Mouse (Mus musculus): ENCODE data around the gene Daam2. TPM values are rescaled to one million over a fixed set of nuclear protein-coding genes. Genes with fewer than 3 reads are reported as not detected.
"Not testable (repeated sequence)": the region's sequence is repeated elsewhere in the genome, so short reads cannot be mapped to it uniquely, and the experiment has no call there.

Daam2 gene
- polyA plus RNA-seq, 1 experiment = 1.5 TPM

DNA sequence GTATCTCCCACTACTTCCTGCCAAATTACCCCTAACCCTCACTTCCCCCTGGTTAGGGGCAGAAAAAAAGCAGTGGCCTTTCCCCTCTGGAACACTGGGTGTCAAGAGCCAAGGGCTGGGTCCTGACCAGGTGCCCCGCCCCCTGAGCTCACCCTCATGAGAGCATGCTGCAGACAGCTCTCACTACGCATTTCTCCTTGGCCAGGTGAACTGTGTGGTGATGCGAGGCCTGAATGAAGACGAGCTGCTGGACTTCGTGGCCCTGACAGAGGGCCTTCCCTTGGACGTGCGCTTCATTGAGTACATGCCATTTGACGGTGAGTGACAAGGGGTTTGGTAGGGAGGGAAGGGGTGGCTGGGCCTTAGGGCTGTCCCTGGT, 114.9 kb downstream of the Daam2 start:
- no peaks in the 10 kb centered on the region for H3K27me3 ChIP-seq (ENCODE audit: control insufficient read depth, insufficient read depth, insufficient read length)
- H3K79me2 ChIP-seq (ENCODE audit: control insufficient read depth, insufficient read depth) = no peaks in the 10 kb centered on the region
- no peak overlapping the region for H3ac ChIP-seq (ENCODE audit: control insufficient read depth, insufficient read length, low read depth)
- TF ChIP-seq MAX (IDR thresholded peaks at IDR 0.05) (no peak), FOSL1 (IDR thresholded peaks at IDR 0.05; ENCODE audit: insufficient read depth, low read length, poor library complexity, severe bottlenecking) (no peak), USF1 (IDR thresholded peaks at IDR 0.05; ENCODE audit: low read depth) (no peak), MYOD1 (IDR thresholded peaks at IDR 0.05; ENCODE audit: control insufficient read depth, insufficient read length, low read depth) (no peak), CTCF (IDR thresholded peaks at IDR 0.05; ENCODE audit: control insufficient read depth, insufficient read depth, insufficient read length) (no peak), CEBPB (IDR thresholded peaks at IDR 0.05; ENCODE audit: low read depth) (no peak), MYOG (IDR thresholded peaks at IDR 0.05; ENCODE audit: control insufficient read depth, extremely low read depth, insufficient read length) (no peak)
- no peak overlapping the region for H3K4me3 ChIP-seq (ENCODE audit: insufficient read depth, poor library complexity, severe bottlenecking)
- peaks cover 3% of the 10 kb centered on the region for H3K36me3 ChIP-seq (ENCODE audit: control insufficient read depth, insufficient read depth)
- no peaks in the 10 kb centered on the region for H3K79me3 ChIP-seq (ENCODE audit: low read depth)

- TF ChIP-seq FOSL1 (IDR thresholded peaks at IDR 0.05; ENCODE audit: insufficient read depth, low read length, poor library complexity, severe bottlenecking) = no peak
- peaks cover 3% of the 10 kb centered on the region for H3K36me3 ChIP-seq (ENCODE audit: control insufficient read depth, insufficient read depth)
- H3ac ChIP-seq (ENCODE audit: control insufficient read depth, insufficient read length, low read depth) = no peak overlapping the region
- no peaks in the 10 kb centered on the region for H3K27me3 ChIP-seq (ENCODE audit: control insufficient read depth, insufficient read depth, insufficient read length)
- H3K4me3 ChIP-seq (ENCODE audit: insufficient read depth, poor library complexity, severe bottlenecking) = no peak overlapping the region
- H3K79me2 ChIP-seq (ENCODE audit: control insufficient read depth, insufficient read depth) = no peaks in the 10 kb centered on the region
- no peaks in the 10 kb centered on the region for H3K79me3 ChIP-seq (ENCODE audit: low read depth)
These were observed 115.4 kb downstream of the Daam2 start for GRCm38 (mm10) chr17:49448570-49449229.

GRCm38 (mm10) chr17:49442841-49443240, 121.3 kb downstream of the Daam2 start:
- not testable (repeated sequence) for H3ac ChIP-seq (ENCODE audit: control insufficient read depth, insufficient read length, low read depth); H3K36me3 ChIP-seq (ENCODE audit: control insufficient read depth, insufficient read depth); H3K79me2 ChIP-seq (ENCODE audit: control insufficient read depth, insufficient read depth); H3K4me3 ChIP-seq (ENCODE audit: insufficient read depth, poor library complexity, severe bottlenecking); H3K27me3 ChIP-seq (ENCODE audit: control insufficient read depth, insufficient read depth, insufficient read length); H3K79me3 ChIP-seq (ENCODE audit: low read depth)

DNA sequence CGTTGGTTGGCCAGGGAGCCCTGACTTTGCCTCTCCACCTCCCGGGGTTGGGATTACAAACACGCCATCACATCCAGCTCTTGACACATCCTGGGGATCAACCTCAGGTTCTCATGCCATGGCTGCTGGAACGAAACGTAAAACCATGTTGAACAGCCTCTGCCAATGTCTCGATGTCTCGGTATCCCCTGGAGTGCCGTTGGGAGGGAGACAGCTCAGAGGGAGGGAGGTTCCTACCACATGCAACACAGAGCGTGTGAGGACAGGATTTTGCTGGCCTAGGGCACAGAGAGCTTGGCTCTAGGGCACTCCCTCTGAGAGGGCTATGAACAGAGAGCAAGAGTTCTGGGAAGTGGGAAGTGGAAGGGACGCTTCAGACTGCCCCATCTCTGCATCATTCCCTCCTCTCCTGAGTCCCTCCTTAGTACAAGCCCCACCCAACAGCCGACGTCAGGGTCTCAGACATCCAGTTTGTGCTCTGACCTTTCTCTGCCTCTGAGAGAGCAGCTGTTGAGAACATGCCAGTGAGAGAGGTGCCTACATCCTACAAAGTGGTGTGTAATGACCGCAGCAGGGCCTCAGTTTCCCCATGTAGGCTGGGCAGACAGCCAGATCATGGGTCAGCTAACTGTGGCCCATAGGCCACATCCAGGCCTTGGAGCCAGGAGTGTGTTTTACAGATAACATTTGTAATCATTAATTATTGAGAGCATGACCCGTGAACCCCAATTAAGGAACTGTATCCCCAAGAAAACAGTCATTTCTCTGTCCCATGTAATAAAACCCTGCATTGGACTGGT, 123.6 kb downstream of the Daam2 start:
- Histone ChIP-seq H3K79me3 (ENCODE audit: low read depth) (no peaks in the 10 kb centered on the region), H3K79me2 (ENCODE audit: control insufficient read depth, insufficient read depth) (no peaks in the 10 kb centered on the region), H3ac (ENCODE audit: control insufficient read depth, insufficient read length, low read depth) (no peak overlapping the region), H3K4me3 (ENCODE audit: insufficient read depth, poor library complexity, severe bottlenecking) (no peak overlapping the region), H3K27me3 (ENCODE audit: control insufficient read depth, insufficient read depth, insufficient read length) (no peaks in the 10 kb centered on the region), H3K36me3 (ENCODE audit: control insufficient read depth, insufficient read depth) (peaks cover 25% of the 10 kb centered on the region)
- TF ChIP-seq MYOG (IDR thresholded peaks at IDR 0.05; ENCODE audit: control insufficient read depth, extremely low read depth, insufficient read length) (no peak), CEBPB (IDR thresholded peaks at IDR 0.05; ENCODE audit: low read depth) (no peak), MAX (IDR thresholded peaks at IDR 0.05) (no peak), FOSL1 (IDR thresholded peaks at IDR 0.05; ENCODE audit: insufficient read depth, low read length, poor library complexity, severe bottlenecking) (no peak), CTCF (IDR thresholded peaks at IDR 0.05; ENCODE audit: control insufficient read depth, insufficient read depth, insufficient read length) (no peak), USF1 (IDR thresholded peaks at IDR 0.05; ENCODE audit: low read depth) (no peak), MYOD1 (IDR thresholded peaks at IDR 0.05; ENCODE audit: control insufficient read depth, insufficient read length, low read depth) (no peak)

DNA sequence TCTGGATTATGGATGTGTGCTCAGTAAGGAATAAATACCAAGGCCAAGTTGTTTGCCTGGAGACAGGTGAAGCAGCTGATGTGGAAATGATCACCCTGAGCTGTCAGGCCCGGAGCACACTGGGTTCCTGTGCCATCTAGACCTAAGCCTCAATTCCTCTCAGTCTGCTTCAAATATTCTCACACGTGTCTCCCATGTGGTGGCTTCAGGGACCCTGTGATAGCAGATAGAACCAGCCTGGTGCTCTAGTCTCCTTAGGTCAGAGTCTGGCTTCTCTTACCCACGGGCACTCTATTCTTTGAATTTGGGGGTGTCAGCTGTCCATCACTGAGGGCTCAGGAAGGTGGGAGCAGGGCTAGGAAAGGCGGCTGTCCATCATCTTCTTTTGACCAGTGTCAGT, 124.4 kb downstream of the Daam2 start:
- no peaks in the 10 kb centered on the region for H3K27me3 ChIP-seq (ENCODE audit: control insufficient read depth, insufficient read depth, insufficient read length)
- TF ChIP-seq MAX (IDR thresholded peaks at IDR 0.05) (no peak), FOSL1 (IDR thresholded peaks at IDR 0.05; ENCODE audit: insufficient read depth, low read length, poor library complexity, severe bottlenecking) (no peak), MYOG (IDR thresholded peaks at IDR 0.05; ENCODE audit: control insufficient read depth, extremely low read depth, insufficient read length) (no peak)
- H3K4me3 ChIP-seq (ENCODE audit: insufficient read depth, poor library complexity, severe bottlenecking) = no peak overlapping the region
- no peak overlapping the region for H3ac ChIP-seq (ENCODE audit: control insufficient read depth, insufficient read length, low read depth)
- H3K79me2 ChIP-seq (ENCODE audit: control insufficient read depth, insufficient read depth) = no peaks in the 10 kb centered on the region
- H3K79me3 ChIP-seq (ENCODE audit: low read depth) = no peaks in the 10 kb centered on the region
- H3K36me3 ChIP-seq (ENCODE audit: control insufficient read depth, insufficient read depth) = peaks cover 33% of the 10 kb centered on the region

GRCm38 (mm10) chr17:49438822-49439574, 125.1 kb downstream of the Daam2 start:
- no peak for TF ChIP-seq MYOD1 (IDR thresholded peaks at IDR 0.05; ENCODE audit: control insufficient read depth, insufficient read length, low read depth)
- TF ChIP-seq CTCF (IDR thresholded peaks at IDR 0.05; ENCODE audit: control insufficient read depth, insufficient read depth, insufficient read length) = no peak
- no peak for TF ChIP-seq MYOG (IDR thresholded peaks at IDR 0.05; ENCODE audit: control insufficient read depth, extremely low read depth, insufficient read length)
- no peak for TF ChIP-seq MAX (IDR thresholded peaks at IDR 0.05)
- TF ChIP-seq USF1 (IDR thresholded peaks at IDR 0.05; ENCODE audit: low read depth) = no peak
- TF ChIP-seq FOSL1 (IDR thresholded peaks at IDR 0.05; ENCODE audit: insufficient read depth, low read length, poor library complexity, severe bottlenecking) = no peak
- TF ChIP-seq CEBPB (IDR thresholded peaks at IDR 0.05; ENCODE audit: low read depth) = no peak
- Histone ChIP-seq H3K4me3 (ENCODE audit: insufficient read depth, poor library complexity, severe bottlenecking) (no peak overlapping the region), H3K79me2 (ENCODE audit: control insufficient read depth, insufficient read depth) (no peaks in the 10 kb centered on the region), H3K36me3 (ENCODE audit: control insufficient read depth, insufficient read depth) (peaks cover 40% of the 10 kb centered on the region), H3ac (ENCODE audit: control insufficient read depth, insufficient read length, low read depth) (no peak overlapping the region), H3K79me3 (ENCODE audit: low read depth) (no peaks in the 10 kb centered on the region), H3K27me3 (ENCODE audit: control insufficient read depth, insufficient read depth, insufficient read length) (no peaks in the 10 kb centered on the region)

DNA sequence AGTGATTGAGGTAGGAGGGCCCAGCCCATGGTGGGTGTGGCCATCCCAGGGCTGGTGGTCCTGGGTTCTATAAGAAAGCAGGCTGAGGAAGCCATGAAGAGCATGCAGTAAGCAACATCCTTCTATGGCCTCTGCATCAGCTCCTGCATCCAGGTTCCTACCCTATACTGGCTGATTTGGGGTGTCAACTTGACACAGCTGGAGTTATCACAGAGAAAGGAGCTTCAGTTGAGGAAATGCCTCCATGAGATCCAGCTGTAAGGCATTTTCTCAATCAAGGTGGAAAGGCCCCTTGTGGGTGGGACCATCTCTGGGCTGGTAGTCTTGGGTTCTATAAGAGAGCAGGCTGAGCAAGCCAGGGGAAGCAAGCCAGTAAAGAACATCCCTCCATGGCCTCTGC, 126.8 kb downstream of the Daam2 start:
- H3K79me2 ChIP-seq (ENCODE audit: control insufficient read depth, insufficient read depth) = peaks cover 12% of the 10 kb centered on the region
- H3K36me3 ChIP-seq (ENCODE audit: control insufficient read depth, insufficient read depth) = peaks cover 50% of the 10 kb centered on the region
- H3ac ChIP-seq (ENCODE audit: control insufficient read depth, insufficient read length, low read depth); H3K79me3 ChIP-seq (ENCODE audit: low read depth); H3K27me3 ChIP-seq (ENCODE audit: control insufficient read depth, insufficient read depth, insufficient read length); H3K4me3 ChIP-seq (ENCODE audit: insufficient read depth, poor library complexity, severe bottlenecking): not testable (repeated sequence)

All from C2C12 (cell line).